Mouse (Mus musculus) embryonic facial prominence, embryonic 12.5 days (tissue): ENCODE measurements around the gene Il12rb1. TPM values are rescaled to one million over a fixed set of nuclear protein-coding genes. Genes with fewer than 3 reads are reported as not detected.

Source experiments
- ATAC-seq: fragments of 200-750 bp; cut with Nextera tagmentation; 2 replicates; pipeline ENCODE4 v1.8.0; 2017; ENCODE audit not compliant: insufficient number of reproducible peaks, insufficient read depth, low FRiP score, low TSS enrichment
- H3K27ac ChIP-seq: fragments of 300-500 bp; sonication (generic); 2 replicates; pipeline ENCODE4 v1.5.1; 2016; ENCODE audit warnings: mild to moderate bottlenecking
- H3K27me3 ChIP-seq: fragments of 300-500 bp; sonication (generic); 2 replicates; pipeline ENCODE4 v1.6.1; 2016; ENCODE audit warnings: mild to moderate bottlenecking, moderate library complexity
- H3K36me3 ChIP-seq: fragments of 300-500 bp; sonication (generic); 2 replicates; pipeline ENCODE4 v1.6.1; 2016; ENCODE audit warnings: mild to moderate bottlenecking
- H3K4me1 ChIP-seq: fragments of 300-500 bp; sonication (generic); 2 replicates; pipeline ENCODE4 v1.6.1; 2016
- H3K4me2 ChIP-seq: fragments of 300-500 bp; sonication (generic); replicated peaks from 2 replicates; pipeline ENCODE4 v1.6.1; 2016; ENCODE audit warnings: mild to moderate bottlenecking, moderate library complexity
- H3K4me3 ChIP-seq: fragments of 300-500 bp; sonication (generic); 2 replicates; pipeline ENCODE4 v1.5.1; 2016; ENCODE audit warnings: mild to moderate bottlenecking
- H3K9ac ChIP-seq: fragments of 300-500 bp; sonication (generic); 2 replicates; pipeline ENCODE4 v1.6.1; 2016; ENCODE audit warnings: mild to moderate bottlenecking, moderate library complexity
- H3K9me3 ChIP-seq: fragments of 300-500 bp; sonication (generic); 2 replicates; pipeline ENCODE4 v1.6.1; 2016; ENCODE audit warnings: mild to moderate bottlenecking, moderate library complexity
- WGBS: fragments of 180-500 bp; shearing (Covaris S2); methylation state at CpG from one replicate; pipeline ENCODE4 v1.1.7; 2016; 5-methylcytosine and 5-hydroxymethylcytosine counted together
- polyA plus RNA-seq: library from polyadenylated mRNA; unstranded; fragments of >200 nt; fragmentation: Nextera tagmentation; extraction: Ambion mirVana; gene quantifications from 2 replicates; pipeline ENCODE4 v1.2.1, GENCODE M21; 2016

Il12rb1 gene
- polyA plus RNA-seq, 1 experiment from 2014 or later = not detected

DNA sequence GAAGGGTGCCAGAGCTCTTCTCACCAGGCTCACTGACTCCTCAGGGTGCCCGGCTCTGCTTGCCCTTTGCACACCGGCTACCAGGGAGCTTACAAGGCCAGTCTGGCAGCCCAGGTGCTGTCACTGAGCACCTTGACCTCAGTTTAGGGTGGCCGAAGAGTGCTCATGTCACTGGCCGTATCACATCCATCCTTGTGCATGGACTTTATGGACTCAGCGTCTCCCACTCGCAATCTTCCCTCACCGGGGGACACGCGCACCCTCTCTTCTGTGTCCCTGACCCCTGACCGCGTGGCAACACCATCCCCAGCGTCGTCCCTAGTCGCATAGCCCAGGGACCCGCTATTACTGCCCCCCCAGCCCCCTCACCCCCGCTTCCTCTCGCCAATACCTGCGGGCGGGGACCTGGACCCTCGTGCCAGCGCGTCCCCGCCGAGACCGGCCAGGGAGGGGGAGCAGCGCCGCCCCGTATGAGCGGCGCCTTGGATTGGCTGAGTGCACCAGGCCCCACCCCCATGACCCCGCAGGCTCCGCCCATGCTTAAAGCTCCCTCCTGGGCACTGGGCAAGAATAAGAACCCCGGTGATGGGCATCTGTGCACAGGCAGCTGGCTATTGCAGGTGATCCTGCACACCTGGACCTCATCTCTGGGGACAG, 48.4 kb downstream of the Il12rb1 start:
- WGBS = 6% methylated on average over 33 of the region's 33 CpGs
- Histone ChIP-seq H3K27me3 (peaks cover 5% of the 10 kb centered on the region), H3K4me3 (peak overlapping the region; percentile 47), H3K4me1 (peaks cover 17% of the 10 kb centered on the region), H3K9ac (peak overlapping the region; percentile 48), H3K27ac (no peak overlapping the region), H3K4me2 (peak overlapping the region; percentile 91), H3K36me3 (no peaks in the 10 kb centered on the region), H3K9me3 (no peaks in the 10 kb centered on the region)
- ATAC-seq = peak; percentile 49; the same call in 1 of the 2 replicates

- 2% methylated on average over 4 of the region's 4 CpGs for WGBS
- Histone ChIP-seq H3K4me2 (peak overlapping the region; percentile 91; the same call in 1 of the 2 replicates), H3K9me3 (no peaks in the 10 kb centered on the region), H3K27ac (0 out of 2 replicates have a peak overlapping the region, but pooled peaks have one; percentile 26), H3K4me1 (peaks cover 22% of the 10 kb centered on the region), H3K4me3 (no peak overlapping the region), H3K36me3 (no peaks in the 10 kb centered on the region), H3K9ac (0 out of 2 replicates have a peak overlapping the region, but pooled peaks have one; percentile 15), H3K27me3 (peaks cover 14% of the 10 kb centered on the region)
- ATAC-seq = no peak
Observed at GRCm38 (mm10) chr8:70857516-70857915, 49.3 kb downstream of the Il12rb1 start.

DNA sequence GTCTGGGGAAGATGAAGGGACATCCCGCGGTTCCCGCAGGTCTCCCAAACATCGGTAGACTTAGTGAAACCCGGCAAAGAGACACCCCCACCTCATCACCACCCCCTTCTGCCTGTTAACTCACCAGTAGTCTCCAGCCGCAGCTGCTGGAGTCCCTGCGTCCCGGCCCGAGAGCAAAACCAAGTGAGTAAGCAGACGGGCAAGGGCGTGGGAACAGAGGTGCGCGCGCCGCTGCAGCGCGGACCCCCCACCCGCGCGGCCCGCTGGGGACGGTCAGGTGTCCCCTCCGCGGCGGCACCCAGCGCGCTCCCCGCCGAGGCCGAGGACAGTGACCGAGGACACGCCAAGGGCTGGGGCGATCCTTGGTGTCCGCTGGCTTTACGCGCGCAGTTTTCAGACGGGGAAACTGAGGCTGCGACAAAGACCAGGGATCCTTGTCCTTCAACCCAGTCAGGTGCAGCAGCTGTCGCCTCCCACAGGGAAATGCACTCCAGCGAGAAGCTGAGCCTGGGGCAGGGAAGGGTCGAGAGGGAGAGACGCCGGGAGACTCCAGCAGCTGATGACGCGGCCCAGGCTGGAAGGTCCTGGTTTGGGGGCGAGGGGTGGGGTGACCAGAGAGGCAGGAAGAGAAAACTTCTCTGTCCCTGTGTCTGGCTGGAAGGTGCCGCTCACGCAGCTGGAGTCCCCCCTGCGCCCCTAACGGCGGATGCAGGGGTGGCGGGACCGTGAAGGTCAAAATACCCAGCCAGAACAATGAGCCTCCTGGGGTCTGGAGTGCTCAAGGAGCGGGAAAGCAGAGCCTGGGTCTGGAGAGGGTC, 54.8 kb downstream of the Il12rb1 start, which contains the start of gene Kcnn1:
Gene Kcnn1, minus strand, starts transcription at position 435 of the 818 bp plus-strand sequence.
- H3K9ac ChIP-seq = peak within 1 kb of the TSS; percentile 61
- no peak for ATAC-seq
- peak within 1 kb of the TSS; percentile 90 for H3K27ac ChIP-seq
- peaks cover 22% of the 10 kb centered on the region for H3K27me3 ChIP-seq
- no peaks in the 10 kb centered on the region for H3K9me3 ChIP-seq
- H3K4me3 ChIP-seq = peak within 1 kb of the TSS; percentile 45
- H3K4me2 ChIP-seq = peak within 1 kb of the TSS; percentile 92
- 0 out of 2 replicates have a peak, but pooled peaks cover 3% of the 10 kb centered on the region for H3K36me3 ChIP-seq
- peaks cover 41% of the 10 kb centered on the region for H3K4me1 ChIP-seq
- under 1% methylated on average over 55 of the region's 55 CpGs for WGBS

DNA sequence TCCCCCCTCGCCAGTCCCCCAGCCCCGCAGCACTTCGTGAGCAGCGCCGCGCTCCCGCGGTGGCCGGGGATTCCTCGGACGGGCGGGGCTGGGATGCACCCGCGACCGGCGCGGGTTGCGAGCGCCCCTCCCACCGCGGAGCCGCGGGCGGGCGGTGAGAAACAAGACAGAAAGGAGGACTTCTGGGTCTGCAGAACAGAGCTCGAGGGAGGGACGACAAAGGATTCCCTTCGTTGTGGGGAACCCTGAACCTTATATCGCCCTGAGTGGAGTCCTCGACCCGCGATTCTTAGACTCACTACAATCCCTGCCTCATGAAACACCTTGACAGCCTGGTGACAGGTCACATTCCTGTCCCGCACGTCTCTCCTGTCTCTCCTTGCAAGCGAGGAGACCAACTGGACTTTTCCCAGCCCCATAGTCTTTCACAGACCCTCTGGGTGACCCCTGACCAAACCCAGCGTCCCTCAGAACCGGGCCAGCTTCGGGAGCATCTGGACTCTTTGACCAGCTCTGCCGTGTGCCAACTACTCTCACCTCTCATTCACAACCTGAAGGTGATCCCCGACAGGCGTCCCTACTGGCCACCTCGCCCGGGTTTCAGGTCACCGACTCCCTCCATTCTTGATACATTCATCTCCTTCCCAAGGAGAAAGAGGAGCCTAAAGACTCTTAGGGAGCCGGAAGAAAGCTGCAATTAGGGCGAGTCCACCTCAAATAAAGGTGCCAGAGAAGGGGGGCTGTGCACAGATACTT, 55.9 kb downstream of the Il12rb1 start:
- Histone ChIP-seq H3K27me3 (peaks cover 22% of the 10 kb centered on the region), H3K4me3 (peak overlapping the region; percentile 45), H3K9me3 (no peaks in the 10 kb centered on the region), H3K4me1 (peaks cover 51% of the 10 kb centered on the region), H3K9ac (peak overlapping the region; percentile 61), H3K36me3 (0 out of 2 replicates have a peak, but pooled peaks cover 6% of the 10 kb centered on the region), H3K27ac (peak overlapping the region; percentile 90), H3K4me2 (peak overlapping the region; percentile 92)
- no peak for ATAC-seq
- 2% methylated on average over 44 of the region's 46 CpGs for WGBS

GRCm38 (mm10) chr8:70864712-70865221, 56.5 kb downstream of the Il12rb1 start:
- H3K36me3 ChIP-seq = 0 out of 2 replicates have a peak, but pooled peaks cover 6% of the 10 kb centered on the region
- peaks cover 54% of the 10 kb centered on the region for H3K4me1 ChIP-seq
- H3K9ac ChIP-seq = peak overlapping the region; percentile 60
- ATAC-seq = no peak
- H3K4me3 ChIP-seq = peak overlapping the region; percentile 45
- H3K27me3 ChIP-seq = peaks cover 22% of the 10 kb centered on the region
- 1% methylated on average over 24 of the region's 24 CpGs for WGBS
- no peaks in the 10 kb centered on the region for H3K9me3 ChIP-seq
- peak overlapping the region; percentile 90 for H3K27ac ChIP-seq
- H3K4me2 ChIP-seq = peak overlapping the region; percentile 92

DNA sequence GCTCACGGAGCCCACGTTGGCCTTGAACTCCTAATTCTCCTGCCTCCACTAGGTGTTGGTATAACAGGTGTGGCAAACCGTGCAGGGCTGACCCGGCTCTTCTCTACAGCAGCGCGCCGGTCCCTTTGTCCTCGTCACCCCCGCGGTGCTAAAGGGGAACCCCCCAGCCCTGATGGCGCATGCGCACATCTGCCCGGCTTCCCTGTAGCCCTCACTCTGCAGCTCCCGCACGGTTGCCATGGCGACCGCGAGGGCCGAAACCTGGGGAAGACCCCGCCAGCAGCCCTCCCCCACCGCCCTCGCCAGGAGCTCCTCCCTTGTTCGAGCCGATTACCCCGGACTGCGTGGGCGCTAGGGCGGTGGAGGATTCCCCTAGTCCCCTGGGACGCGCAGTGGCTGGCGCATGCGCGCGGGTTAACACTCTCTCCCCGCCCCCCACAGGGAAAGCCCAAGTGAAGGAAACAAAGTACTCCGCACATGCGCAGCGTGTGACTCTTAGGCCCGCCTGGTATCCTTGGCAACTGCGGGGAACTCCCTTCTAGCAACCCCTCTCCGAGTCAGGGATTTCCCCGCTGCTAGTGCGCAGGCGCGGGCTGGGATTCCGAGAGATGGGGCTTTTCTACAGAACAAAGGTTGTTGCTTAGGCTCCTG, 57.2 kb downstream of the Il12rb1 start:
- peaks cover 54% of the 10 kb centered on the region for H3K4me1 ChIP-seq
- peak; percentile 83 for ATAC-seq

GRCm38 (mm10) chr8:70866001-70866520, 57.8 kb downstream of the Il12rb1 start:
- 0 out of 2 replicates have a peak, but pooled peaks cover 6% of the 10 kb centered on the region for H3K36me3 ChIP-seq
- peak overlapping the region; percentile 92 for H3K4me2 ChIP-seq
- H3K9ac ChIP-seq = peak overlapping the region; percentile 54
- H3K9me3 ChIP-seq = no peaks in the 10 kb centered on the region
- H3K27ac ChIP-seq = peak overlapping the region; percentile 88
- H3K4me1 ChIP-seq = peaks cover 54% of the 10 kb centered on the region
- peak overlapping the region; percentile 45 for H3K4me3 ChIP-seq
- WGBS = 7% methylated on average over 12 of the region's 12 CpGs
- peaks cover 22% of the 10 kb centered on the region for H3K27me3 ChIP-seq
- no peak; the same call in 1 of the 2 replicates for ATAC-seq

More for the DNA sequence above, 57.2 kb downstream of the Il12rb1 start:
- WGBS = under 1% methylated on average over 46 of the region's 46 CpGs
- Histone ChIP-seq H3K9ac (peak overlapping the region; percentile 60), H3K27me3 (peaks cover 22% of the 10 kb centered on the region), H3K4me3 (peak overlapping the region; percentile 45), H3K27ac (peak overlapping the region; percentile 90), H3K4me2 (peak overlapping the region; percentile 92), H3K36me3 (0 out of 2 replicates have a peak, but pooled peaks cover 6% of the 10 kb centered on the region), H3K9me3 (no peaks in the 10 kb centered on the region)

- 88% methylated on average over 7 of the region's 7 CpGs for WGBS
- no peak for ATAC-seq
- peak overlapping the region; percentile 88; the same call in 1 of the 2 replicates for H3K27ac ChIP-seq
- H3K27me3 ChIP-seq = peaks cover 18% of the 10 kb centered on the region
- H3K36me3 ChIP-seq = 0 out of 2 replicates have a peak, but pooled peaks cover 6% of the 10 kb centered on the region
- no peak overlapping the region for H3K9ac ChIP-seq
- no peaks in the 10 kb centered on the region for H3K9me3 ChIP-seq
- H3K4me3 ChIP-seq = no peak overlapping the region
- no peak overlapping the region; the same call in 1 of the 2 replicates for H3K4me2 ChIP-seq
- peaks cover 54% of the 10 kb centered on the region for H3K4me1 ChIP-seq
Observed at GRCm38 (mm10) chr8:70866566-70866965, 58.3 kb downstream of the Il12rb1 start.

DNA sequence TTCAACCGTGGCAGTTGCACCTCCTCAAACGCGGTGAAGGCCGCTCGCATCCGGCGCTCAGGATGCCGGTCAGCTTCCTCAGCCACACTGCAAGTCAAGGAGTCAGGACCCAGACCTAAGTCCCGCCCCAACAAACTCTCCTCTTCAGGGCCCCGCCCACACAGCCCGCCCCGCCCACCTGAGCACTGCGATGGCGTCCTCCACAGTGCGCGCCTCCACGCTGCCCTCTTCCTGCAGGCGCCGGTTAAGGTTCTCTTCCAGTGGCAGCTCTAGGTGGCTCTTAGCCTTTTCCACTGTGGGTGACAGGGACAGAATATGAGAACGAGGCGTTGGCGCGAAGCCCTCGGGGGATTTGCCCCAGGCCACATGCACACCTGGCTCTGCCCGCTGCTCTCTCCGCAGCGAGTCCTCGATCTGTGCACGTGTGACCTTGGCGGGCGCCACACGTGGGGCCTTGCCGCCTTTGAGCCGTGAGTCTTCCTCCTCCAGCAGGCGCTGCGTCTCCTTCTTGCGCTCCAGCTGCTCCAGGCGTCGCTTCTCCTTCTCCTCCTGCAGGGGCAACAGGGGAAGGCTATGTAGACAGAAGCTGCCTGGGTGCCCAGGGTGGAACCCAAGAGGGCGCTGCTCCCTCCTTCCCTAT, 60.4 kb downstream of the Il12rb1 start:
- peak overlapping the region; percentile 78 for H3K27ac ChIP-seq
- ATAC-seq = no peak
- H3K27me3 ChIP-seq = no peaks in the 10 kb centered on the region
- no peaks in the 10 kb centered on the region for H3K9me3 ChIP-seq
- peak overlapping the region; percentile 40 for H3K9ac ChIP-seq
- H3K4me3 ChIP-seq = peak overlapping the region; percentile 22
- H3K4me2 ChIP-seq = peak overlapping the region; percentile 42
- 0 out of 2 replicates have a peak, but pooled peaks cover 6% of the 10 kb centered on the region for H3K36me3 ChIP-seq
- WGBS = 14% methylated on average over 40 of the region's 40 CpGs
- H3K4me1 ChIP-seq = peaks cover 42% of the 10 kb centered on the region

DNA sequence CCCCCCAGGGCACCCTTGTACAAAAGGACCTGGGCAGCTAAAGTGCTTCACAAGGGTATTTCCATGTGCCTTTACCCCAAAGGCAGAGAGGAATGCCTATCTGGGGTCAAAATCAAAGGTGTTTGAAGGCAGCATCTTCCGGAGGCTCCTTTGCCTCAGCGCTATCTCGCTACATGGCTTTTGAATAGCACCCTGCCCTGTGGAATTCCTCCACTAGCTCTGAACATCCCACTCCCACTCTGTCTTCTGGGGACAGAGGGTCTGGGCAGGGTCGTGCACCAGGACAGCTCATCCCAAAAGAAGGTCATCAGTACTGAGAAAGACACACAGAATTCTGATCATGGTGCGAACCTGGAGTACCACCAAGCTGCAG, 60.9 kb downstream of the Il12rb1 start:
- Histone ChIP-seq H3K9me3 (no peaks in the 10 kb centered on the region), H3K4me1 (peaks cover 37% of the 10 kb centered on the region), H3K36me3 (0 out of 2 replicates have a peak, but pooled peaks cover 6% of the 10 kb centered on the region), H3K27ac (peak overlapping the region; percentile 78; the same call in 1 of the 2 replicates), H3K4me2 (peak overlapping the region; percentile 42), H3K27me3 (no peaks in the 10 kb centered on the region), H3K9ac (peak overlapping the region; percentile 40), H3K4me3 (peak overlapping the region; percentile 22; the same call in 1 of the 2 replicates)
- 34% methylated on average over 5 of the region's 5 CpGs for WGBS
- ATAC-seq = no peak
